Mouse (Mus musculus): ENCODE measurements around the gene Usp6nl.

The Usp6nl gene

DNA sequence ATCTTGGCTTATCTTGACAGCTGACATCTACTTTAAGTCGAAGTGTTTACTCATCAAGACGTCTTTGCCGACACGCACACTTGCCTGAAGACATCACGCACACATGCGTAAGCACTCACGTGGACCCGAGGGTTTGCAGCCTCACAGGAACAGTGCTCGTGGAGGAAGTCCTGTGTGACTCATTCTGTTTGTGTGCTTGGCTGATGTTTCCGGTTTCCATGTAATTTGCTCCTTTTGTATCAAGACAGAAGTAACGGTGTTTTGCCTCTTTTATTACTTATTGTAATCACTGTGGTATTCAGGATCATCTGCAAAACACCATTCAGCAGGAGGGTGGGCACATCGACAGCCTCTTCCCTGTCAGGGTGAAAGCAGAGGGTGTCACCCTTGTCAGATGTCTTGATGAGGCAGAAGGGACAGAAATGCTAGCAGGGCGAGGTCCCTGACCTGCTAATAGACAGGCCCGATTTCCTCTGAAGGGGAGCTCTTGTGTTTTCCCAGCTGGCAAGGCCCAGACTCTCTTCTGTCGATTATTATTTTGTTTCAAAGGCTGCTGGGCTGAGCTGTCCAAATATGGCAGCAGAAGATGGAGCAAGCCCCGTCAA, 156.0 kb downstream of the Usp6nl start:
- no peak for DNase-seq

DNA sequence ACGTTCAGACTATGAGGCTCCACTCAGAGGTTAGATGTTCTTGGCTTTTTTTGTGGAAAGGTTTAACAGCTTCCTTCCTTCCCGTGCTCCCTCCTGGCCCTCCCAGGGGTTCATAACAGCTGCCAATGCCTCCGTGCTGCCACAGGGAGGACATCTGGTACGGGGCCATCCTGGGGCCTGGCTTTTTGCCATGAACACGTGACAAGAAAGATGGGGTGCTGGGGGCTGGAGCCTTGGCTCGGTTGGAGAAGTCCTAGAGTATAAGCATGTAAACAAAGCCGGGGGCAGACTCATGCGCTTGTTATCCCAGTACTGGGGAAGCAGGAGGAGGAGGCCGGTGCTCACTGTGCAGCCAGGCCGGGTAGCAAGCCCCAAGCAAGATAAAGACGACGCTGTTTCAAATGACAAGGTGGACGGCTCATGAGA, 156.5 kb downstream of the Usp6nl start:
- DNase-seq = peak; percentile 46

DNA sequence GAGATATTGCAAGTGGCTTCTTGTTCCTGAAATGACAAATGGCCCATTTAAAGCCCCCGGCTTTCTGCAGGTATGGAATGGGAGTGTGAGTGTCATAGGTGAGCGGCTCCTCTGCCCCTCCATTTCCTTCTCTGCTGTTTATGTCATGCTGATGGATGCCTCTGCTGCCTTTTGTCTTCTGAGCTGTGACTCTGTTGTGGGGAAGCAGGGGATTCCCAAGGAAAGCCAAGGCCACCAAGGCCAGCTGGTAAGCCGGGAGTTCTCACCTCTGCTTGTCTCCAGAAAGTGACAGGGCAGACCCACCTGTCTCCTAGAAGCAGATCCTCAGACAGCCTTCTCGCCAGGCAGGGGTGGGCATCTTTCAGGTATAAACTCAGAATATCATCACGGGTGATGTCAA, 157.2 kb downstream of the Usp6nl start:
- DNase-seq = no peak

DNA sequence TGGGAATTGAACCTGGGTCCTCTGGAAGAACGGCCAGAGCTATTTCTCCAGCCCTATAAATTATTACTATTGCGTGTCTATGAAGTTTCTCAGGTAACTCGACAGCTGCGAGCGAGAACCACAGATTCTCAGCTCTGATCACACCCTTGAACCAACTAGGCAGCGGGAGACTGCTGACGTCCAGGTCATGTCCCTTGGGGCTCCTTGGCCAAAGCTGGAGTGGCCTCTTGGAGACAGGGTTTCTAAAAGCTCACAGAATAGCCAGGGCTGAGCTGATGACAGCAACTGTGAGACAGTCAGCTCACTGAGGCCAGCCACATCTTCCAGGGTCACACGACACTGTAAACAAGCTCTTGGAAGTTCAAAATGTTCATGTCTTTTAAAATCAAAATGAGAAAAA, 159.5 kb downstream of the Usp6nl start:
- no peak for DNase-seq

DNA sequence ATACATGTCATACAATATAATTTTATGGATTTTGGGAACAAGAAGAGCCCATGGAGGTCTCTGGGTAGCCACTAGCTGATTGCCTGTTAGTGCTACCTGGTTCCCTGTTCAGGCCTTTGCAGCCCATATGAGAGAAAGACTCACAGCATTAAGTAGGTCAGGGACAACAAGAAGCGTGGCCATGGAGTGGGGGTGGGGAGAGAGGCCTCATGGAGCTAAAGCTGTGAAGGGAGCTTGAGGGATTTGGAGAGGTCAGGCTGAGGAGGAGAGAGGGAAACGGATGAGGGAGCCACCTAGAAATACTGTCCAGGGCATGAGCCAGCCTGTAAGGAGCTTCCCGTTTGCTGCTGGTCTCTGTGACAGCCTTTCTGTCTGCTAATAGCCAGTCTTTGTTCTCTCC, 159.9 kb downstream of the Usp6nl start:
- DNase-seq = no peak

DNA sequence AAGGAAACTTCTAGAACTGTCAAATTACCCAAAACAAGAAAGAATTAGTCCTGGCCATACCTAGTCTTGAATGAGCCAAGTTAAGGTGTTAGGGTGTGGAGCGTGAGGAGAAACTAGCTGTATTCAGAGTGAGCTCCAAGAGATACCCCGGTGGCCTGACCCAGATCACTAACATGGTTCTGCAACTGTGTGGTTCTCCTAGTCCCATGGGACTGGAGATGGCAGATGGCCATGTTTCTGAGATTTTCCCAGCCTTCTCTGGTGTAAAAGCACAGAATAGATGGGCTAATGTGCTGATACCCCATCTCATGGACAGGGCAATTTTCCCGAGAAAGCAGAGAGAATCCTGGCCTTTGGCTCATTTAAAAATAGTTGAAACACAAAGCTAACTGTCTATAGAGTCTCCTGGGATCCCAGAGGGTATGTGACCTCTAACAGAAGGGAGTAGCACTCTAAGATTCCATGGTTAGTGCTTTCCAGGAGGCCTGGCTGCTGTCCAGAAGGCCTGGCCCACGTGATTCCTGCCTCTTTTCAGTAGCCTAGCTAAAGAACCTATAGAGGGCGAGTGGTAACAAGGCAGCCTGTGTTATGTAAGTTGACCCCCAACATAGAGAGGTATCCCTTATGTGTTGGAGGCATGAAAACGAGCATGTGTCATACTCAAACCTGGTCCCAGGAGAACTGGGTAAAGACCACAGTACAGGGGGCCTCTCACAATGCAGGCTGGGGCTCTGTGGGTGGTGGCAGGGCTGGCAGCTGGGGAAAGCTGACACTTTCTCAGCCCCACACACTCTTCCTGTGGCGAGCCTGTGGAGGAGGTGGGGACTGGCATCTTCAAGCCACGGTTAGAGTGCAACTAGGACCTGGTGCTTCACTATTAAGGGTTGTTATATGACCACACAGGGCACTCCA, 160.9 kb downstream of the Usp6nl start:
- DNase-seq = peak; percentile 57

DNA sequence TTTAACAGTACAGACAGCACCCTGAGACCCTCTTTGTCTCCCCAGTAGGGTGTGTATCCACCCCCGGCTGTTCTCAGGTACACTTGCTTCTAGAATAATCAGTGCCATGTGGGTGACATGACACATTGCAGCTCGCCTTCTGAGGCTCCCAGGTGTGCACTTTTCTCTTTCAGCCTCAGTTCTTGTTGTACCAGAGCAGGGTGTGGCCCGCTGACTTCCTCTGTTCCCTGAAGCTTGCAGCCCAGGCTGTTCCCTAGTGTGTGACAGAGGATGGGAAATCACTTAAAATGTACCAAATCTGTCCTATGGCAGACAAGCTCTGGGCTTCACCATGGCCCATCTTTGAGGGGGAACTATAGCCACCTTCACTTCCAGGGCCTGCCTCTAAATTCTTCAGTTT, 161.7 kb downstream of the Usp6nl start:
- DNase-seq = no peak

DNA sequence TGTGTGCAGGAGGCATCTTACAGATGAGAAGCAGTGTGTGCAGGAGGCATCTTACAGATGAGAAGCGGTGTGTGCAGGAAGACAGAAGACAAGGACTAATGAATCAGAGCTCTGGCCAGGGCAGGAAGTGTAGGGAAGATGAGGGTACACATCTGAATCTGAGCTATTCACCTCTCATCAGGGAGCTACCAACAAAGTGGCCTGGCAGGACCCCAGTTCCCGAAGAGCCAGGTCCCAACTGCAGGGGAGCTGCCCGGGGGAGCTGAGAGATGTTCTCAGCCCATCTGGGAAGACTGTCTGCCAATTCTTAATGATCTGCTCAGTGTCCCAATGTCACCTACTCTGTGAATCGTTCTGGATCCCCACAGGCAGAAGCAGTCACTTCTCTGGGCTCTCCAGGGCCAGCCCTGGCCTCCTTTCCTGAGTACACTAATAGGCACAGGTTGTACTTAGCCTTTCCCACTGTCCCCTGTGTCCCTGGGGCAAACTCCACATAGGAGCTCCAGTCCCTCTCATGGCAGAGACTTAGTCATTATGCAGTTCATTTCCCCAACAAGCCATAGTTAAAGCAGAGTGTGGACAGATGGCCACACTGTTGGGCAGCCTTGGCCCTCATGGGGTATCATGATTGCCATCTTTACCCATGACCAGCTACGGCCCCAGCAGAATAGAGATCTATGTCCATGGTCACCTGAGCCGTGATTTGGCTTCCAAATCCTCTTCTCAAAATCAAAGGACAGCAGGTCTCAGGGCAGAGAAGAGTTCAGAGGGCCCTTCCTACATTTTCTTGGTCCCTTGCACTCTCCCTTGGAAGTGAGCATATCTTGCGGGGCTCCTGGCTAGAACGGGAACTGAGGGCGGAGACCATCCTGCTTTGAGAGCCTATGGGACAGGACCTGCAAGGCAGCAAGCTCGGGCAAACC, 165.4 kb downstream of the Usp6nl start:
- no peak for DNase-seq

DNA sequence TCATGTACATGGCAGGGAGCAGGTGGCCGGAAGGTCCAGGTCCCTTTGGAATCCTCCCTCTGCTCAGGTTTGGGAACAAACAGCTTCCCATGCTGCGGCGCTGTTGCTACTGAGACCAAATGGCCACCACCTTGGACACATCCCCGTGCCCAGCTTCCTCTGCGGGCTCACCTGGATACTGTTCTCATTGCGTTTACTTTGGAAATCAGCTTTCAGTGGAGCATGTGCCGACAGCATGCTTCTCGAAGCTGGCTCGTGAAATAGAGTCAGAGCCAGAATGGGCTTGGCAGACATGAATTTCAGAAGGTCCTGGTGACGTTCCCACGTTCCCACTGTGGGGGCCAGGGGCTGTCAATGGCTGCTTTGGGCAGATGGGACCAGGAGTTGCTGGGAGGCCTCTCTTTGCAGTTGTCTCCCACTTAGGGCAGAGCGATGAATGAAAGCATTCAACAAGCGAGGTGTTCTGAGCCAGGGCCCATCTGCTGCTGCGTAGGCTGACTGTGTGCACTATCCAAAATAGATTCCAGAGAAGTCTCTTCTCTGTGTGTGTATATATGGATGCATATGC, 166.1 kb downstream of the Usp6nl start:
- DNase-seq = no peak

DNA sequence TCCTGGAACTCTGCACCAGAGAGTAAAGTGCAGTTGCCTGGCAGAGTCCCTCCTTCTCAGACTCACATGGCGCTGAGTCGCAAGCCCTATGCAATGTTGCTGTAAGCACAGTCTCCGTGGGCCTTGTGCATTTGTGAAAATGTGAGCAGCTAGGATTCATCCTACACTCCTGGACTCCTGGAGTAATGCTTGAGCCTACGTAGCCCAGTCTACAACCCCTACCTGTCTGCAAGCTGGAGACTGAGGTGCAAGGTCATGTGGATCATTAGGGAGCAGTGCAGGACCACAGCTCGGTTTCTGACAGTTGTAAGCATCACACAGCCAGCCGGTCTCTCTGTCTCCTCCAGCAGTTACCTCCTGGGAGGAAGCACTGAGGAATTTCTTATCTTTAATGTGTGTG, 167.6 kb downstream of the Usp6nl start:
- no peak for DNase-seq

DNA sequence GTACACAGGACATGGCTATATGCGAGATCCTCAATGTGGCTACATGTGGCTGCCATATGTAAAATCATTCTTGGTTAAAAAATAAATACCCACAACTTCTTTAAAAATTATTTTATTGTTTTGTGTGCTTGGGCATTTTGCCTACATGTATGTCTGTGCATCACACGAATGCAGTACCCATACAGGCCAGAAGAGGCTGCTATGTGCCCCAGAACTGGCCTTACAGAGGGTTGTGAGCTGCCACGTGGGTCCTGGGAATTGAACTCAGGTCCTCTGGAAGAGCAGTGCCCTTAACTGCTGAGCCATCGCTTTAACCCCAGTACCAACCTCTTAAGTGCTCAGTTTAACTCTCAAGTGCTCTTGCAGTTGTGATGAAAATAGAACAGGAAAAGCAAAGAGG, 168.4 kb downstream of the Usp6nl start:
- no peak for DNase-seq

DNA sequence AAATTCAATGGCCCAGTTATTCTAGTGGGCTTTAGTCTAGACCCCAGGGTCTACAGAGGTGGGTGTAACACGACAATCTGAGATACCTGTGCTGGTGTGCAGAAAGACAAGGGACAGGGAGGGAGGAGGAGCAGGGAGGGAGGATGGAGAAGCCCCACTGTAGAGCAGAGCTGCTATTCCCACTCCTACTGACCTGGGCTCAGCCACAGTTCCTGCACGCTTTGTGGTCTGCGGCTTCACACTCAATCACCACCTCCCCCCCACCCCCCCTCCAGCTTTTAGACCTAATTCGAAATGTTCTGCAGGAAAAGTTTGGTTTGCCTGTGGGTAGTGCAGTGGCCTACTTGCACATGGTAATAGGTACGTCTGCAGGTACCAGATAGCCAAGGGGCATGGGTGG, 171.4 kb downstream of the Usp6nl start:
- DNase-seq = no peak
